Mouse (Mus musculus): ENCODE data around the gene Sbf2. TPM values are rescaled to one million over a fixed set of nuclear protein-coding genes. Genes with fewer than 3 reads are reported as not detected.
"Not testable (repeated sequence)": the region's sequence is repeated elsewhere in the genome, so short reads cannot be mapped to it uniquely, and the experiment has no call there.

Sbf2 gene
- total RNA-seq, 2 experiments from 2014 or later, result 54.7 to 55.2 TPM

GRCm38 (mm10) chr7:110613381-110614132 lies 1.2 kb downstream of the Sbf2 start:
- TF ChIP-seq CTCF (IDR thresholded peaks at IDR 0.05), result no peak
- no peak for DNase-seq (ENCODE audit: extremely low spot score in 1 of 2, low spot score in 2 of 2)
- peak overlapping the region; percentile 90 for H3K27ac ChIP-seq
- H3K4me3 ChIP-seq, result peak overlapping the region; percentile 78
- intact Hi-C loops (cut with DNase I), result no loop called here

- DNase-seq (ENCODE audit: extremely low spot score in 1 of 2, low spot score in 2 of 2), result no peak
- intact Hi-C loops (cut with DNase I), result no loop called here
- no peak; the same call in 1 of the 2 replicates for TF ChIP-seq CTCF (IDR thresholded peaks at IDR 0.05)
- H3K4me3 ChIP-seq, result no peak overlapping the region
- H3K27ac ChIP-seq, result no peak overlapping the region
These were observed 7.8 kb downstream of the Sbf2 start for GRCm38 (mm10) chr7:110606906-110607305.

- Histone ChIP-seq H3K27ac (no peak overlapping the region), H3K4me3 (no peak overlapping the region)
- TF ChIP-seq CTCF (IDR thresholded peaks at IDR 0.05), result no peak
- no peak for DNase-seq (ENCODE audit: extremely low spot score in 1 of 2, low spot score in 2 of 2)
- intact Hi-C loops (cut with DNase I), result no loop called here
These were observed 9.2 kb downstream of the Sbf2 start for GRCm38 (mm10) chr7:110605476-110605875.

GRCm38 (mm10) chr7:110597141-110597540 lies 17.6 kb downstream of the Sbf2 start:
- no peak for TF ChIP-seq CTCF (IDR thresholded peaks at IDR 0.05)
- no peak for DNase-seq (ENCODE audit: extremely low spot score in 1 of 2, low spot score in 2 of 2)
- Histone ChIP-seq H3K4me3 (no peak overlapping the region), H3K27ac (no peak overlapping the region)
- intact Hi-C loops (cut with DNase I), result no loop called here

GRCm38 (mm10) chr7:110593991-110594390 lies 20.7 kb downstream of the Sbf2 start:
- H3K27ac ChIP-seq; intact Hi-C loops (cut with DNase I); H3K4me3 ChIP-seq; DNase-seq (ENCODE audit: extremely low spot score in 1 of 2, low spot score in 2 of 2): not testable (repeated sequence)
- peak; percentile 23; the same call in 1 of the 2 replicates for TF ChIP-seq CTCF (IDR thresholded peaks at IDR 0.05)

- intact Hi-C loops (cut with DNase I), result no loop called here
- no peak for TF ChIP-seq CTCF (IDR thresholded peaks at IDR 0.05)
- H3K4me3 ChIP-seq, result no peak overlapping the region
- H3K27ac ChIP-seq, result no peak overlapping the region
- no peak for DNase-seq (ENCODE audit: extremely low spot score in 1 of 2, low spot score in 2 of 2)
These were observed 27.0 kb downstream of the Sbf2 start for GRCm38 (mm10) chr7:110587721-110588120.

GRCm38 (mm10) chr7:110585250-110585649 lies 29.5 kb downstream of the Sbf2 start:
- TF ChIP-seq CTCF (IDR thresholded peaks at IDR 0.05), result no peak
- H3K27ac ChIP-seq, result no peak overlapping the region
- no peak overlapping the region for H3K4me3 ChIP-seq
- intact Hi-C loops (cut with DNase I), result no loop called here
- no peak for DNase-seq (ENCODE audit: extremely low spot score in 1 of 2, low spot score in 2 of 2)

- intact Hi-C loops (cut with DNase I), result no loop called here
- TF ChIP-seq CTCF (IDR thresholded peaks at IDR 0.05), result no peak
- no peak overlapping the region for H3K4me3 ChIP-seq
- H3K27ac ChIP-seq, result no peak overlapping the region
- no peak for DNase-seq (ENCODE audit: extremely low spot score in 1 of 2, low spot score in 2 of 2)
These were observed 30.6 kb downstream of the Sbf2 start for GRCm38 (mm10) chr7:110584159-110584558.

- intact Hi-C loops (cut with DNase I), result no loop called here
- H3K4me3 ChIP-seq, result no peak overlapping the region
- DNase-seq (ENCODE audit: extremely low spot score in 1 of 2, low spot score in 2 of 2), result no peak
These were observed 31.0 kb downstream of the Sbf2 start for GRCm38 (mm10) chr7:110583705-110584104.

GRCm38 (mm10) chr7:110565815-110566549 lies 48.7 kb downstream of the Sbf2 start:
- TF ChIP-seq CTCF (IDR thresholded peaks at IDR 0.05), result no peak
- no peak for DNase-seq (ENCODE audit: extremely low spot score in 1 of 2, low spot score in 2 of 2)
- Histone ChIP-seq H3K4me3 (no peak overlapping the region), H3K27ac (no peak overlapping the region)
- intact Hi-C loops (cut with DNase I), result no loop called here

More at GRCm38 (mm10) chr7:110583705-110584104, 31.0 kb downstream of the Sbf2 start:
- TF ChIP-seq CTCF (IDR thresholded peaks at IDR 0.05), result no peak
- H3K27ac ChIP-seq, result no peak overlapping the region

- no peak for TF ChIP-seq CTCF (IDR thresholded peaks at IDR 0.05)
- intact Hi-C loops (cut with DNase I), result no loop called here
These were observed 53.1 kb downstream of the Sbf2 start for GRCm38 (mm10) chr7:110561647-110562046.

GRCm38 (mm10) chr7:110557001-110557400 lies 57.7 kb downstream of the Sbf2 start:
- DNase-seq (ENCODE audit: extremely low spot score in 1 of 2, low spot score in 2 of 2), result no peak
- Histone ChIP-seq H3K4me3 (no peak overlapping the region), H3K27ac (no peak overlapping the region)
- intact Hi-C loops (cut with DNase I), result no loop called here
- TF ChIP-seq CTCF (IDR thresholded peaks at IDR 0.05), result no peak

More at GRCm38 (mm10) chr7:110561647-110562046, 53.1 kb downstream of the Sbf2 start:
- Histone ChIP-seq H3K27ac (no peak overlapping the region), H3K4me3 (no peak overlapping the region)
- no peak for DNase-seq (ENCODE audit: extremely low spot score in 1 of 2, low spot score in 2 of 2)

All from left cerebral cortex, adult 2 months (tissue).